Mouse (Mus musculus) erythroblast, embryonic 14.5 days (primary cell): Measurements from ENCODE around the gene Tdp1.

Experiments used
- GATA1 ChIP-seq: IDR thresholded peaks from 2 replicates; pipeline ENCODE4 v1.6.1; 2012; ENCODE audit warnings: low read length, inconsistent platforms, mixed read lengths
- TAL1 ChIP-seq: IDR thresholded peaks from 3 replicates; pipeline ENCODE4 v1.6.1; 2012; ENCODE audit warnings: low read length, inconsistent platforms, mixed read lengths

GRCm38 (mm10) chr12:99838109-99838508 lies 46.2 kb upstream of the Tdp1 start:
- TF ChIP-seq GATA1, result no peak
- TF ChIP-seq TAL1, result no peak
